Mouse (Mus musculus) stomach, postnatal 0 days (tissue): ENCODE data around the gene Il17d. TPM values are rescaled to one million over a fixed set of nuclear protein-coding genes. Genes with fewer than 3 reads are reported as not detected.
A peak's percentile ranks its signal among the peaks of the same experiment; 100 is the strongest.

Source experiments
- ATAC-seq: fragments of 200-750 bp; cut with Nextera tagmentation; 2 replicates; pipeline ENCODE4 v1.8.0; 2017; ENCODE audit not compliant: low FRiP score, low TSS enrichment
- DNase-seq: peaks from one replicate; pipeline ENCODE4 v3.0.0-alpha.2; 2016; ENCODE audit warnings: low spot score
- H3K27ac ChIP-seq: fragments of 300-500 bp; sonication (generic); replicated peaks from 2 replicates; pipeline ENCODE4 v1.5.1; 2014; ENCODE audit warnings: mild to moderate bottlenecking, control low read depth
- H3K27me3 ChIP-seq: fragments of 300-500 bp; sonication (generic); 2 replicates; pipeline ENCODE4 v1.6.1; 2014; ENCODE audit warnings: low read length; ENCODE audit not compliant: control insufficient read depth, insufficient read depth
- H3K36me3 ChIP-seq: fragments of 300-500 bp; sonication (generic); 2 replicates; pipeline ENCODE4 v1.6.1; 2014; ENCODE audit warnings: low read length, mixed read lengths; ENCODE audit not compliant: control insufficient read depth, insufficient read depth
- H3K4me1 ChIP-seq: fragments of 300-500 bp; sonication (generic); replicated peaks from 2 replicates; pipeline ENCODE4 v1.6.1; 2014; ENCODE audit warnings: antibody characterized with exemption; ENCODE audit not compliant: control insufficient read depth, insufficient read depth
- H3K4me2 ChIP-seq: fragments of 300-500 bp; sonication (generic); replicated peaks from 2 replicates; pipeline ENCODE4 v1.6.1; 2014; ENCODE audit warnings: low read depth, mild to moderate bottlenecking, control low read depth, moderate library complexity
- H3K4me3 ChIP-seq: fragments of 300-500 bp; sonication (generic); 2 replicates; pipeline ENCODE4 v1.5.1; 2014; ENCODE audit warnings: low read depth, low read length, control low read depth
- H3K9ac ChIP-seq: fragments of 300-500 bp; sonication (generic); 2 replicates; pipeline ENCODE4 v1.6.1; 2014; ENCODE audit warnings: mild to moderate bottlenecking, low read length, control low read depth, mixed read lengths
- H3K9me3 ChIP-seq: fragments of 300-500 bp; sonication (generic); 2 replicates; pipeline ENCODE4 v1.6.1; 2016; ENCODE audit warnings: low read length; ENCODE audit not compliant: control insufficient read depth
- CTCF ChIP-seq: IDR thresholded peaks from 2 replicates; pipeline ENCODE4 v1.5.1; 2016; ENCODE audit warnings: antibody characterized with exemption, low read depth, mild to moderate bottlenecking, moderate library complexity
- EP300 ChIP-seq: optimal IDR thresholded peaks from 2 replicates; pipeline ENCODE3; 2016; ENCODE audit warnings: antibody characterized with exemption
- WGBS: fragments of 180-500 bp; shearing (Covaris S2); extraction: QIAGEN DNeasy Blood & Tissue Kit; methylation state at CpG from one replicate; pipeline ENCODE4 v1.1.7; 2014; 5-methylcytosine and 5-hydroxymethylcytosine counted together
- polyA plus RNA-seq: library from polyadenylated mRNA; unstranded; fragments of >200 nt; fragmentation: Nextera tagmentation; extraction: Ambion mirVana; gene quantifications from 2 replicates; pipeline ENCODE4 v1.2.1, GENCODE M21; 2015

The Il17d gene
- polyA plus RNA-seq, 1 experiment from 2014 or later: 10.6 TPM

- no peaks in the 10 kb centered on the region; the same call in 1 of the 2 replicates for H3K36me3 ChIP-seq
- DNase-seq (no peak), ATAC-seq (no peak)
- H3K27ac ChIP-seq: no peak overlapping the region
- no peaks in the 10 kb centered on the region for H3K27me3 ChIP-seq
- no peak overlapping the region for H3K4me2 ChIP-seq
- H3K4me3 ChIP-seq: no peak overlapping the region
- H3K9ac ChIP-seq: no peak overlapping the region
- H3K4me1 ChIP-seq: no peaks in the 10 kb centered on the region
- 79% methylated on average over 6 of the region's 6 CpGs for WGBS
- TF ChIP-seq EP300: no peak
- TF ChIP-seq CTCF: no peak
- no peaks in the 10 kb centered on the region for H3K9me3 ChIP-seq
These were observed 20.8 kb upstream of the Il17d start for GRCm38 (mm10) chr14:57503729-57504128.

GRCm38 (mm10) chr14:57509554-57509953 is 15.0 kb upstream of the Il17d start:
- 44% methylated on average over 6 of the region's 6 CpGs for WGBS
- H3K27ac ChIP-seq: no peak overlapping the region

GRCm38 (mm10) chr14:57515156-57515762 is 9.3 kb upstream of the Il17d start:
- H3K9ac ChIP-seq: no peak overlapping the region
- H3K27me3 ChIP-seq: no peaks in the 10 kb centered on the region
- H3K27ac ChIP-seq: no peak overlapping the region
- no peak for TF ChIP-seq EP300
- TF ChIP-seq CTCF: no peak
- H3K4me2 ChIP-seq: no peak overlapping the region
- no peaks in the 10 kb centered on the region for H3K36me3 ChIP-seq
- ATAC-seq (no peak), DNase-seq (no peak)
- no peaks in the 10 kb centered on the region for H3K4me1 ChIP-seq
- H3K9me3 ChIP-seq: no peaks in the 10 kb centered on the region
- H3K4me3 ChIP-seq: no peak overlapping the region
- WGBS: 36% methylated on average over 5 of the region's 6 CpGs

More at GRCm38 (mm10) chr14:57509554-57509953, 15.0 kb upstream of the Il17d start:
- peak; percentile 46 for DNase-seq
- ATAC-seq: peak; percentile 70
- no peaks in the 10 kb centered on the region for H3K27me3 ChIP-seq
- H3K9ac ChIP-seq: no peak overlapping the region
- H3K4me3 ChIP-seq: no peak overlapping the region
- H3K9me3 ChIP-seq: no peaks in the 10 kb centered on the region
- TF ChIP-seq CTCF (no peak; the same call in 1 of the 2 replicates), EP300 (no peak)
- H3K36me3 ChIP-seq: no peaks in the 10 kb centered on the region
- H3K4me2 ChIP-seq: no peak overlapping the region
- H3K4me1 ChIP-seq: no peaks in the 10 kb centered on the region

GRCm38 (mm10) chr14:57517001-57517400 is 7.6 kb upstream of the Il17d start:
- no peaks in the 10 kb centered on the region for H3K36me3 ChIP-seq
- no peaks in the 10 kb centered on the region for H3K9me3 ChIP-seq
- H3K4me3 ChIP-seq: no peak overlapping the region
- no peak overlapping the region for H3K4me2 ChIP-seq
- no peak for ATAC-seq
- H3K27me3 ChIP-seq: no peaks in the 10 kb centered on the region
- no peak for TF ChIP-seq EP300
- TF ChIP-seq CTCF: no peak
- no peaks in the 10 kb centered on the region for H3K4me1 ChIP-seq
- H3K27ac ChIP-seq: no peak overlapping the region
- WGBS: 89% methylated on average over 7 of the region's 7 CpGs
- no peak overlapping the region for H3K9ac ChIP-seq
- no peak for DNase-seq

- WGBS: 84% methylated on average over 9 of the region's 9 CpGs
- TF ChIP-seq CTCF: no peak
- TF ChIP-seq EP300: no peak
- H3K9ac ChIP-seq: no peak overlapping the region
- H3K27ac ChIP-seq: no peak overlapping the region
- no peaks in the 10 kb centered on the region for H3K9me3 ChIP-seq
- ATAC-seq: no peak
- H3K4me1 ChIP-seq: no peaks in the 10 kb centered on the region
- H3K36me3 ChIP-seq: no peaks in the 10 kb centered on the region
- H3K4me3 ChIP-seq: no peak overlapping the region
- no peaks in the 10 kb centered on the region for H3K27me3 ChIP-seq
- no peak for DNase-seq
- no peak overlapping the region for H3K4me2 ChIP-seq
These were observed 815 bp upstream of the Il17d start for GRCm38 (mm10) chr14:57523762-57524161.

- Histone ChIP-seq H3K27me3 (no peaks in the 10 kb centered on the region), H3K4me1 (no peaks in the 10 kb centered on the region), H3K9me3 (no peaks in the 10 kb centered on the region), H3K36me3 (no peaks in the 10 kb centered on the region), H3K4me3 (peak overlapping the region; percentile 73), H3K9ac (peak overlapping the region; percentile 76), H3K4me2 (peak overlapping the region; percentile 88), H3K27ac (peak overlapping the region; percentile 71)
- TF ChIP-seq CTCF (peak; percentile 33), EP300 (no peak)
- DNase-seq (peak; percentile 90), ATAC-seq (peak; percentile 90)
- 1% methylated on average over 55 of the region's 60 CpGs for WGBS
These were observed 942 bp downstream of the Il17d start for GRCm38 (mm10) chr14:57525388-57526049.
